Mouse (Mus musculus) bone marrow, adult 2 months (tissue): ENCODE measurements around the gene Rpa1.

ENCODE experiments used
- CTCF ChIP-seq: fragments of 200-500 bp; IDR thresholded peaks from 2 replicates; pipeline ENCODE4 v1.5.1; 2011; ENCODE audit warnings: low read length, control low read depth; ENCODE audit not compliant: control insufficient read depth, insufficient read depth
- POLR2A ChIP-seq: fragments of 200-500 bp; IDR thresholded peaks from 2 replicates; pipeline ENCODE4 v1.6.1; 2011; ENCODE audit warnings: low read depth, mild to moderate bottlenecking, control low read depth, low read length, borderline replicate concordance; ENCODE audit not compliant: control insufficient read depth

GRCm38 (mm10) chr11:75324433-75324832, 23.7 kb downstream of the Rpa1 start:
- TF ChIP-seq CTCF (no peak), POLR2A (no peak)
